Mouse (Mus musculus): ENCODE results near the gene Rbx1. TPM values are rescaled to one million over a fixed set of nuclear protein-coding genes. Genes with fewer than 3 reads are reported as not detected.

Gene Rbx1
- total and polyA plus RNA-seq, 2 experiments from 2014 or later: 122 to 446 TPM

GRCm38 (mm10) chr15:81522036-81522751, 56.1 kb downstream of the Rbx1 start:
- DNase-seq (ENCODE audit: low spot score): peak; percentile 76
- TF ChIP-seq CTCF (IDR thresholded peaks at IDR 0.05; ENCODE audit: low read depth): peak; percentile 4; the same call in 1 of the 2 replicates
- peak overlapping the region; percentile 62 for H3K4me3 ChIP-seq (ENCODE audit: low read length)
- no peaks in the 10 kb centered on the region for H3K27me3 ChIP-seq (ENCODE audit: insufficient read depth, low read length)
- H3K4me1 ChIP-seq (ENCODE audit: insufficient read depth, low read length): peaks cover 4% of the 10 kb centered on the region; the same call in 1 of the 2 replicates
- H3K27ac ChIP-seq: peak overlapping the region; percentile 93
- H3K4me2 ChIP-seq (ENCODE audit: low read depth, low read length): peak overlapping the region; percentile 96
- H3K9ac ChIP-seq (replicated peaks; ENCODE audit: low read length): peak overlapping the region; percentile 76
- no peaks in the 10 kb centered on the region for H3K9me3 ChIP-seq (ENCODE audit: low read length)
- no peaks in the 10 kb centered on the region for H3K36me3 ChIP-seq (ENCODE audit: insufficient read depth, low read length)
- under 1% methylated on average over 38 of the region's 38 CpGs for WGBS
- ATAC-seq: peak; percentile 57

- peak overlapping the region; percentile 62 for H3K4me3 ChIP-seq (ENCODE audit: low read length)
- H3K4me2 ChIP-seq (ENCODE audit: low read depth, low read length): peak overlapping the region; percentile 96
- DNase-seq (ENCODE audit: low spot score) (no peak), ATAC-seq (no peak; the same call in 1 of the 2 replicates)
- no peaks in the 10 kb centered on the region for H3K36me3 ChIP-seq (ENCODE audit: insufficient read depth, low read length)
- TF ChIP-seq CTCF (IDR thresholded peaks at IDR 0.05; ENCODE audit: low read depth): no peak
- H3K9me3 ChIP-seq (ENCODE audit: low read length): no peaks in the 10 kb centered on the region
- peak overlapping the region; percentile 76 for H3K9ac ChIP-seq (replicated peaks; ENCODE audit: low read length)
- peak overlapping the region; percentile 93 for H3K27ac ChIP-seq
- H3K27me3 ChIP-seq (ENCODE audit: insufficient read depth, low read length): no peaks in the 10 kb centered on the region
- H3K4me1 ChIP-seq (ENCODE audit: insufficient read depth, low read length): peaks cover 4% of the 10 kb centered on the region; the same call in 1 of the 2 replicates
- 0% methylated on average over 16 of the region's 16 CpGs for WGBS
Observed at GRCm38 (mm10) chr15:81522761-81523168, 56.7 kb downstream of the Rbx1 start.

GRCm38 (mm10) chr15:81523169-81523871, 57.2 kb downstream of the Rbx1 start:
- TF ChIP-seq CTCF (IDR thresholded peaks at IDR 0.05; ENCODE audit: low read depth): no peak
- Histone ChIP-seq H3K9me3 (ENCODE audit: low read length) (no peaks in the 10 kb centered on the region), H3K4me2 (ENCODE audit: low read depth, low read length) (peak overlapping the region; percentile 96), H3K4me1 (ENCODE audit: insufficient read depth, low read length) (peaks cover 4% of the 10 kb centered on the region; the same call in 1 of the 2 replicates), H3K4me3 (ENCODE audit: low read length) (peak overlapping the region; percentile 62), H3K36me3 (ENCODE audit: insufficient read depth, low read length) (no peaks in the 10 kb centered on the region), H3K9ac (replicated peaks; ENCODE audit: low read length) (peak overlapping the region; percentile 76), H3K27ac (peak overlapping the region; percentile 93), H3K27me3 (ENCODE audit: insufficient read depth, low read length) (no peaks in the 10 kb centered on the region)
- peak; percentile 94 for ATAC-seq
- DNase-seq (ENCODE audit: low spot score): peak; percentile 95
- under 1% methylated on average over 39 of the region's 41 CpGs for WGBS

- H3K27ac ChIP-seq: peak overlapping the region; percentile 93
- WGBS: under 1% methylated on average over 12 of the region's 12 CpGs
- no peaks in the 10 kb centered on the region for H3K36me3 ChIP-seq (ENCODE audit: insufficient read depth, low read length)
- ATAC-seq: no peak
- H3K9ac ChIP-seq (replicated peaks; ENCODE audit: low read length): peak overlapping the region; percentile 76; the same call in 1 of the 2 replicates
- no peaks in the 10 kb centered on the region for H3K27me3 ChIP-seq (ENCODE audit: insufficient read depth, low read length)
- peak; percentile 35 for DNase-seq (ENCODE audit: low spot score)
- H3K4me2 ChIP-seq (ENCODE audit: low read depth, low read length): peak overlapping the region; percentile 96
- H3K4me3 ChIP-seq (ENCODE audit: low read length): peak overlapping the region; percentile 62
- H3K4me1 ChIP-seq (ENCODE audit: insufficient read depth, low read length): peaks cover 4% of the 10 kb centered on the region; the same call in 1 of the 2 replicates
- H3K9me3 ChIP-seq (ENCODE audit: low read length): no peaks in the 10 kb centered on the region
- no peak for TF ChIP-seq CTCF (IDR thresholded peaks at IDR 0.05; ENCODE audit: low read depth)
Observed at GRCm38 (mm10) chr15:81523901-81524300, 57.8 kb downstream of the Rbx1 start.

Other genes with a start within 250 kb of the Rbx1 start
- 5.9 and 11.1 TPM in 2 replicates for gene Mchr1, start 230.8 kb upstream of the Rbx1 start, total RNA-seq (2014; rRNA removed)
- gene Mchr1, start 230.8 kb upstream of the Rbx1 start, polyA plus RNA-seq (2015; fragmentation: Nextera tagmentation; extraction: Ambion mirVana): 7.0 and 7.8 TPM in 2 replicates
- gene Slc25a17, start 105.5 kb upstream of the Rbx1 start, total RNA-seq (2014; rRNA removed): 57.9 and 66.3 TPM in 2 replicates
- 110 and 113 TPM in 2 replicates for gene Slc25a17, start 105.5 kb upstream of the Rbx1 start, polyA plus RNA-seq (2015; fragmentation: Nextera tagmentation; extraction: Ambion mirVana)
- 83.8 and 87.8 TPM in 2 replicates for gene St13, start 66.2 kb upstream of the Rbx1 start, total RNA-seq (2014; rRNA removed)
- gene St13, start 66.2 kb upstream of the Rbx1 start, polyA plus RNA-seq (2015; fragmentation: Nextera tagmentation; extraction: Ambion mirVana): 209 and 221 TPM in 2 replicates
- 7.7 and 12.7 TPM in 2 replicates for gene Xpnpep3, start 66.2 kb upstream of the Rbx1 start, total RNA-seq (2014; rRNA removed)
- 6.5 and 6.7 TPM in 2 replicates for gene Xpnpep3, start 66.2 kb upstream of the Rbx1 start, polyA plus RNA-seq (2015; fragmentation: Nextera tagmentation; extraction: Ambion mirVana)
- gene Dnajb7, start 58.0 kb upstream of the Rbx1 start, total RNA-seq (2014; rRNA removed): not detected in 2 replicates
- 0.43 and 0.44 TPM in 2 replicates for gene Dnajb7, start 58.0 kb upstream of the Rbx1 start, polyA plus RNA-seq (2015; fragmentation: Nextera tagmentation; extraction: Ambion mirVana)
- gene Ep300, start 119.1 kb downstream of the Rbx1 start, total RNA-seq (2014; rRNA removed): 44.0 and 51.5 TPM in 2 replicates
- 12.9 and 13.1 TPM in 2 replicates for gene Ep300, start 119.1 kb downstream of the Rbx1 start, polyA plus RNA-seq (2015; fragmentation: Nextera tagmentation; extraction: Ambion mirVana)
- 29.9 and 31.4 TPM in 2 replicates for gene L3mbtl2, start 197.6 kb downstream of the Rbx1 start, total RNA-seq (2014; rRNA removed)
- gene L3mbtl2, start 197.6 kb downstream of the Rbx1 start, polyA plus RNA-seq (2015; fragmentation: Nextera tagmentation; extraction: Ambion mirVana): 27.1 and 27.6 TPM in 2 replicates
- 43.1 and 64.4 TPM in 2 replicates for gene Chadl, start 231.0 kb downstream of the Rbx1 start, total RNA-seq (2014; rRNA removed)
- gene Chadl, start 231.0 kb downstream of the Rbx1 start, polyA plus RNA-seq (2015; fragmentation: Nextera tagmentation; extraction: Ambion mirVana): 45.1 and 45.6 TPM in 2 replicates